Mouse (Mus musculus): Measurements from ENCODE around the gene Olfr896-ps1. TPM values are rescaled to one million over a fixed set of nuclear protein-coding genes. Genes with fewer than 3 reads are reported as not detected.

Gene Olfr896-ps1
- not detected in 2 replicates for polyA plus RNA-seq (2015; fragmentation: Nextera tagmentation; extraction: Ambion mirVana)

DNA sequence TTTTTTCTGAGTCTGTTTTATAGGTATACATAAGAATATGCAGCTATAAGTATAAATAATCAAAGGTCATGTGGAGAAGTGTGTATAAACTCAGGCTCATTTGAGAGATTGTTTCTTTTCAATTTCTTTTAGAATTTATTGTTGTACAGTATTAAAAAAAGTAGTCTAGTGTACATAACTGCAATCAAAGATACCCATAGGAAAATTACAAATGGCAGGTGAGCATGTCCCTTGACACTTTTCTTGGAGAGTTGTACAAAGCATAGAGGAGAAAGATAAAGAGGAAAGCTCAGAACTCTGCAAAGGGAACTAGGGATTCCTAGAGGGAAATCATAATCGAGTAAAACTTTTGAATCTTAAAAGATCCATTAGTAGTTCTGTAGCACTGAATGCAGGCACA is at the start of gene Olfr896-ps1:
Gene Olfr896-ps1, plus strand, starts transcription at position 301 of the 400 bp plus-strand sequence.

DNA sequence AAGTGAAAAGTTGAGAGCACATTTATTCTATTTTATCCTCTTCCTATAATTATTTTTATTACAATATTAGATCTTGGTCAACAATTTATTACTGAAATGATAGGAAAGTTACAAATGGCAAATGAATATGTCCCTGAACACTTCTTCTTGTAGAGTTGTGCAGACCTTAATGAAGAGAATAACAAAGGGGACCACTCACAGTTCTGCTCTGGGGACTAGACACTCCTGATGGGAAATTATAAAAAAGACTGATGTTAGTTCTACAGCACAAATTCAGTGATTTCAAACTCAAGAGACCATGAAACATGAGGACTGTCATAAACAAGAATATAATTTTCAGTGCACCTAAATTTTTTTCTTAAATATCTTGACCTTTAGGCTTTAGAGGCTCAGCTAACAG is 38.4 kb upstream of the Olfr896-ps1 start, which contains the start of gene Olfr143:
Gene Olfr143, plus strand, starts transcription at position 301 of the 400 bp plus-strand sequence.

DNA sequence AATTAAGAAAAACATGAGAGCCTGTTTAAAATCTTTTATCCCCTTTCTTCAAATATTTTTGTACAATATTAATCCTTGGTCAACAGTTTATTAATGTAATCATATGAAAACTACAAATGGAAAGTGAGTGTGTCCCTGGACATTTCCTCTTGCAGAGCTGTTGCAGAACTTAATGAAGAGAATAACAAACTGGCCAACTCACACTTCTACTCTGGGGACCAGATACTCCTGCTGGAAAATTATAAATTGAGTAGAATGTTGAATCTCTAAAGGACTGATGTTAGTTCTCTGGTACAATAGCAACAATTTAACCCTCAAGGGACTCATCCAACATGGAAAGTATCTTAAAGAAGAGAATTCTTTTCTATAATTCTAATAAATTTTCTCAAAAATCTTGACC is 23.4 kb upstream of the Olfr896-ps1 start, which contains the start of gene Olfr895:
Gene Olfr895, plus strand, starts transcription at position 301 of the 400 bp plus-strand sequence.

DNA sequence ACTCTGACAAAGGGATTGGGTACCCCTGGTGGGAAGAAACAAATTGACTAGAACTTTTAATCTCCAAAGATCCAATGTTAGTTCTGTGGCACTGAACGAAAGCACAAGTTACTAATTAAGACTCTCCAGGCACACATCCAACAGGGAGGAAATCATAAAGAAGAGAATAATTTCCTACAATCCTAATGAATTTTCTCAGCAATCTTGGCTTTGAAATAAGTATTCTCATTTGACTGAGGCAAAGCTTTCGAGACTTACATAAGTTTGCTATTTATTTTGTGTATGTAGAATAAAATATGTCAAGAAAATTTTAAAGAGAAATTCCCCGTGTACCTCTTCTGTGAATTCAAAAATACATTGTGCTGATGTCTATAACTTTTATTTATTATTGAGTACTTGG is 37.9 kb downstream of the Olfr896-ps1 start, which contains the start of gene Olfr25:
Gene Olfr25, plus strand, starts transcription at position 301 of the 400 bp plus-strand sequence.

Other genes with a start within 250 kb of the Olfr896-ps1 start
- gene Olfr884, start 244.6 kb upstream of the Olfr896-ps1 start, polyA plus RNA-seq (2015; fragmentation: Nextera tagmentation; extraction: Ambion mirVana), result not detected in 2 replicates
- gene Olfr885, start 229.8 kb upstream of the Olfr896-ps1 start, polyA plus RNA-seq (2015; fragmentation: Nextera tagmentation; extraction: Ambion mirVana), result not detected in 2 replicates
- not detected in 2 replicates for gene Olfr887, start 207.0 kb upstream of the Olfr896-ps1 start, polyA plus RNA-seq (2015; fragmentation: Nextera tagmentation; extraction: Ambion mirVana)
- not detected in 2 replicates for gene Olfr888, start 183.0 kb upstream of the Olfr896-ps1 start, polyA plus RNA-seq (2015; fragmentation: Nextera tagmentation; extraction: Ambion mirVana)
- gene Olfr889, start 175.9 kb upstream of the Olfr896-ps1 start, polyA plus RNA-seq (2015; fragmentation: Nextera tagmentation; extraction: Ambion mirVana), result 0.02 TPM in 2 replicates
- gene Olfr890, start 148.6 kb upstream of the Olfr896-ps1 start, polyA plus RNA-seq (2015; fragmentation: Nextera tagmentation; extraction: Ambion mirVana), result 0.04 TPM in 1 of 2 replicates, not detected in the other
- not detected in 2 replicates for gene Olfr891, start 110.3 kb upstream of the Olfr896-ps1 start, polyA plus RNA-seq (2015; fragmentation: Nextera tagmentation; extraction: Ambion mirVana)
- 0.13 and 0.17 TPM in 2 replicates for gene Olfr893, start 82.7 kb upstream of the Olfr896-ps1 start, polyA plus RNA-seq (2015; fragmentation: Nextera tagmentation; extraction: Ambion mirVana)
- gene Olfr894, start 73.1 kb upstream of the Olfr896-ps1 start, polyA plus RNA-seq (2015; fragmentation: Nextera tagmentation; extraction: Ambion mirVana), result not detected in 2 replicates
- not detected in 2 replicates for gene Olfr143, start 38.3 kb upstream of the Olfr896-ps1 start, polyA plus RNA-seq (2015; fragmentation: Nextera tagmentation; extraction: Ambion mirVana)
- not detected in 2 replicates for gene Olfr895, start 23.3 kb upstream of the Olfr896-ps1 start, polyA plus RNA-seq (2015; fragmentation: Nextera tagmentation; extraction: Ambion mirVana)
- gene Olfr25, start 38.0 kb downstream of the Olfr896-ps1 start, polyA plus RNA-seq (2015; fragmentation: Nextera tagmentation; extraction: Ambion mirVana), result not detected in 2 replicates
- not detected in 2 replicates for gene Olfr898, start 57.3 kb downstream of the Olfr896-ps1 start, polyA plus RNA-seq (2015; fragmentation: Nextera tagmentation; extraction: Ambion mirVana)
- not detected in 2 replicates for gene Olfr250, start 75.8 kb downstream of the Olfr896-ps1 start, polyA plus RNA-seq (2015; fragmentation: Nextera tagmentation; extraction: Ambion mirVana)
- gene Olfr251, start 86.0 kb downstream of the Olfr896-ps1 start, polyA plus RNA-seq (2015; fragmentation: Nextera tagmentation; extraction: Ambion mirVana), result not detected in 2 replicates
- gene Olfr147, start 110.6 kb downstream of the Olfr896-ps1 start, polyA plus RNA-seq (2015; fragmentation: Nextera tagmentation; extraction: Ambion mirVana), result not detected in 2 replicates
- gene Olfr901, start 138.3 kb downstream of the Olfr896-ps1 start, polyA plus RNA-seq (2015; fragmentation: Nextera tagmentation; extraction: Ambion mirVana), result not detected in 2 replicates
- gene Olfr902, start 156.5 kb downstream of the Olfr896-ps1 start, polyA plus RNA-seq (2015; fragmentation: Nextera tagmentation; extraction: Ambion mirVana), result not detected in 2 replicates
- gene Olfr904, start 172.0 kb downstream of the Olfr896-ps1 start, polyA plus RNA-seq (2015; fragmentation: Nextera tagmentation; extraction: Ambion mirVana), result not detected in 2 replicates
- not detected in 2 replicates for gene Olfr905, start 180.0 kb downstream of the Olfr896-ps1 start, polyA plus RNA-seq (2015; fragmentation: Nextera tagmentation; extraction: Ambion mirVana)
- not detected in 2 replicates for gene Olfr906, start 196.0 kb downstream of the Olfr896-ps1 start, polyA plus RNA-seq (2015; fragmentation: Nextera tagmentation; extraction: Ambion mirVana)
- not detected in 2 replicates for gene Olfr907, start 204.7 kb downstream of the Olfr896-ps1 start, polyA plus RNA-seq (2015; fragmentation: Nextera tagmentation; extraction: Ambion mirVana)
- gene Olfr911-ps1, start 230.5 kb downstream of the Olfr896-ps1 start, polyA plus RNA-seq (2015; fragmentation: Nextera tagmentation; extraction: Ambion mirVana), result not detected in 2 replicates
- not detected in 2 replicates for gene Olfr910, start 246.7 kb downstream of the Olfr896-ps1 start, polyA plus RNA-seq (2015; fragmentation: Nextera tagmentation; extraction: Ambion mirVana)